In the genomic region with DNA sequence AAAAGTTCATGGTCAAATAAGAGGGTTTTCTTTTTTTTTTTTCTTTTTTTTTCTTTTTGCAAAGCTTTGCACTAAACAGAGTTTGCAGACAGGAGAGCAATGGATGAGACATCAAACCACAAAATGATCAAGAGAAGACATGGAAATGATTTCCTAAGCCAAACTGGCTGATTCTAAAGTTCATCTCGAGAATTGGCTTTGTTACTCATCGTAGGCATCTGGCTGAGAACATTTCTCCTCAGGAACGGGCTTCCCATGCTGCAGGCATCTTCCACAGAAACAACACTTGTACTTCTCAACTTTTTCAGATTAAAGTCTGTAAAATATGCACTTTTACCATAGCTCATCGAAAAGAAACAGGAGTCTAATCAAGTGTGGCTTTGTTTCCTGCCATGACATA, we compare ENCODE assay signal across 21 mouse cellular contexts. TPM values are rescaled to one million over a fixed set of nuclear protein-coding genes. Genes with fewer than 3 reads are reported as not detected.
"Had no signal": no experiment of that assay in that cellular context is flagged by ENCODE, and none has a peak within 500 bp of the region (broad histone marks: within the 10 kb centered on the region; RNA-seq: fewer than 3 reads in every experiment).

No protein-coding gene starts in this region.

- H3K27me3 ChIP-seq: kidney, embryonic 15.5 days; limb, embryonic 15.5 days; liver, embryonic 13.5 days; lung, embryonic 15.5 days; megakaryocyte, embryonic 14.5 days; midbrain, embryonic 15.5 days had no signal

- DNase-seq: kidney, postnatal 14 days; liver, embryonic 13.5 days; liver, postnatal 0 days; lung, postnatal 14 days; retina, postnatal 1 day; right cerebral cortex, postnatal 4 days; spleen, adult 18-20 months; thymus, postnatal 4 days had no signal

- H3K36me3 ChIP-seq: kidney, embryonic 15.5 days; limb, embryonic 15.5 days; liver, embryonic 13.5 days; lung, embryonic 15.5 days; midbrain, embryonic 15.5 days; neural tube, embryonic 13.5 days had no signal

- ATAC-seq: liver, postnatal 0 days; midbrain, embryonic 15.5 days had no signal

- H3K4me1 ChIP-seq: kidney, embryonic 15.5 days; liver, embryonic 13.5 days; lung, embryonic 15.5 days; megakaryocyte, embryonic 14.5 days; neural tube, embryonic 13.5 days had no signal

- H3K27ac ChIP-seq: kidney, embryonic 15.5 days; limb, embryonic 15.5 days; liver, embryonic 13.5 days; lung, embryonic 15.5 days; macrophage; midbrain, embryonic 15.5 days; neural tube, embryonic 13.5 days had no signal

- H3K4me3 ChIP-seq: kidney, embryonic 15.5 days; limb, embryonic 15.5 days; liver, embryonic 13.5 days; lung, embryonic 15.5 days; megakaryocyte, embryonic 14.5 days; midbrain, embryonic 15.5 days; neural tube, embryonic 13.5 days had no signal

RNA-seq across cellular contexts. Expression of gene D1Pas1, which starts 21.6 kb away (rescaled TPM):
- total RNA-seq: layer of hippocampus, adult 8-10 months; layer of hippocampus, postnatal 14 days; left cerebral cortex, adult 18-20 months had no signal
- polyA plus RNA-seq: large intestine, adult 2 months; liver, embryonic 13.5 days; liver, postnatal 0 days; lung, embryonic 15.5 days; macrophage; midbrain, embryonic 15.5 days; stomach, embryonic 14.5 days; thymus, postnatal 0 days had no signal
